Mouse (Mus musculus) embryonic facial prominence, embryonic 12.5 days (tissue): ENCODE measurements around the gene N4bp2. TPM values are rescaled to one million over a fixed set of nuclear protein-coding genes. Genes with fewer than 3 reads are reported as not detected.

Experiments used
- ATAC-seq: fragments of 200-750 bp; cut with Nextera tagmentation; 2 replicates; pipeline ENCODE4 v1.8.0; 2017; ENCODE audit not compliant: insufficient number of reproducible peaks, insufficient read depth, low FRiP score, low TSS enrichment
- H3K27ac ChIP-seq: fragments of 300-500 bp; sonication (generic); 2 replicates; pipeline ENCODE4 v1.5.1; 2016; ENCODE audit warnings: mild to moderate bottlenecking
- H3K27me3 ChIP-seq: fragments of 300-500 bp; sonication (generic); 2 replicates; pipeline ENCODE4 v1.6.1; 2016; ENCODE audit warnings: mild to moderate bottlenecking, moderate library complexity
- H3K36me3 ChIP-seq: fragments of 300-500 bp; sonication (generic); 2 replicates; pipeline ENCODE4 v1.6.1; 2016; ENCODE audit warnings: mild to moderate bottlenecking
- H3K4me1 ChIP-seq: fragments of 300-500 bp; sonication (generic); 2 replicates; pipeline ENCODE4 v1.6.1; 2016
- H3K4me2 ChIP-seq: fragments of 300-500 bp; sonication (generic); replicated peaks from 2 replicates; pipeline ENCODE4 v1.6.1; 2016; ENCODE audit warnings: mild to moderate bottlenecking, moderate library complexity
- H3K4me3 ChIP-seq: fragments of 300-500 bp; sonication (generic); 2 replicates; pipeline ENCODE4 v1.5.1; 2016; ENCODE audit warnings: mild to moderate bottlenecking
- H3K9ac ChIP-seq: fragments of 300-500 bp; sonication (generic); 2 replicates; pipeline ENCODE4 v1.6.1; 2016; ENCODE audit warnings: mild to moderate bottlenecking, moderate library complexity
- H3K9me3 ChIP-seq: fragments of 300-500 bp; sonication (generic); 2 replicates; pipeline ENCODE4 v1.6.1; 2016; ENCODE audit warnings: mild to moderate bottlenecking, moderate library complexity
- WGBS: fragments of 180-500 bp; shearing (Covaris S2); methylation state at CpG from one replicate; pipeline ENCODE4 v1.1.7; 2016; 5-methylcytosine and 5-hydroxymethylcytosine counted together
- polyA plus RNA-seq: library from polyadenylated mRNA; unstranded; fragments of >200 nt; fragmentation: Nextera tagmentation; extraction: Ambion mirVana; gene quantifications from 2 replicates; pipeline ENCODE4 v1.2.1, GENCODE M21; 2016

The N4bp2 gene
- polyA plus RNA-seq, 1 experiment from 2014 or later, result 41.7 TPM

GRCm38 (mm10) chr5:65748880-65749279 is 14.4 kb upstream of the N4bp2 start:
- no peak for ATAC-seq
- Histone ChIP-seq H3K27me3 (no peaks in the 10 kb centered on the region), H3K36me3 (no peaks in the 10 kb centered on the region), H3K9me3 (no peaks in the 10 kb centered on the region), H3K9ac (no peak overlapping the region), H3K4me3 (no peak overlapping the region), H3K4me2 (no peak overlapping the region), H3K27ac (no peak overlapping the region), H3K4me1 (no peaks in the 10 kb centered on the region)

- Histone ChIP-seq H3K4me2 (no peak overlapping the region), H3K27me3 (no peaks in the 10 kb centered on the region), H3K9me3 (no peaks in the 10 kb centered on the region), H3K4me3 (no peak overlapping the region), H3K27ac (no peak overlapping the region), H3K36me3 (no peaks in the 10 kb centered on the region), H3K9ac (no peak overlapping the region), H3K4me1 (no peaks in the 10 kb centered on the region)
- no peak for ATAC-seq
- 42% methylated on average over 4 of the region's 4 CpGs for WGBS
These were observed 11.3 kb upstream of the N4bp2 start for GRCm38 (mm10) chr5:65752021-65752420.

- no peaks in the 10 kb centered on the region for H3K9me3 ChIP-seq
- ATAC-seq, result no peak
- no peak overlapping the region for H3K9ac ChIP-seq
- no peaks in the 10 kb centered on the region for H3K27me3 ChIP-seq
- WGBS, result 86% methylated on average over 5 of the region's 5 CpGs
- no peaks in the 10 kb centered on the region for H3K4me1 ChIP-seq
- no peak overlapping the region for H3K4me2 ChIP-seq
- H3K4me3 ChIP-seq, result no peak overlapping the region
- no peak overlapping the region for H3K27ac ChIP-seq
- H3K36me3 ChIP-seq, result no peaks in the 10 kb centered on the region
These were observed 7.5 kb upstream of the N4bp2 start for GRCm38 (mm10) chr5:65755859-65756258.

DNA sequence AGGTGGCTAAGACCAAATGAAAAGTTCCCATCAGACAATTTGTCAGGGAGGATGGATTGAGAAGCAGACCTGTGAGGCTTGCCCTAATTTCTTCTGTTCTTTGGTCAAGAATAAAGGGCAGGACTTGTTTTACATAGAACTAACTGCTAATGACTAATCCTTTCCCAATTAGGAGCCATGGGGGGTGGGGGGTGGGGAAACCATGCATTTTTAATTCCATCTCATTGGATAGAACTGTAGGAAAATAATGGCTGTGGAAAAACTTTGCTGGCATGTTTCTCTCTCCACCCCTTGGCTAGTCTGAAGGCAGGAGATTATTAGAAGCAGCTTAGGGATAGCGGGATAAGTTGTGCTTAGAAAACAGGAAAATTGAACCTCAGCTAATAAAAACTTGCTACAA is 6.2 kb upstream of the N4bp2 start:
- H3K4me2 ChIP-seq, result no peak overlapping the region
- H3K4me3 ChIP-seq, result no peak overlapping the region
- no peak overlapping the region for H3K9ac ChIP-seq
- no peaks in the 10 kb centered on the region for H3K27me3 ChIP-seq
- no peak for ATAC-seq
- no peaks in the 10 kb centered on the region for H3K9me3 ChIP-seq
- H3K4me1 ChIP-seq, result no peaks in the 10 kb centered on the region; the same call in 1 of the 2 replicates
- no peak overlapping the region for H3K27ac ChIP-seq
- WGBS, result 85% methylated on average over 1 of the region's 1 CpGs
- no peaks in the 10 kb centered on the region for H3K36me3 ChIP-seq

DNA sequence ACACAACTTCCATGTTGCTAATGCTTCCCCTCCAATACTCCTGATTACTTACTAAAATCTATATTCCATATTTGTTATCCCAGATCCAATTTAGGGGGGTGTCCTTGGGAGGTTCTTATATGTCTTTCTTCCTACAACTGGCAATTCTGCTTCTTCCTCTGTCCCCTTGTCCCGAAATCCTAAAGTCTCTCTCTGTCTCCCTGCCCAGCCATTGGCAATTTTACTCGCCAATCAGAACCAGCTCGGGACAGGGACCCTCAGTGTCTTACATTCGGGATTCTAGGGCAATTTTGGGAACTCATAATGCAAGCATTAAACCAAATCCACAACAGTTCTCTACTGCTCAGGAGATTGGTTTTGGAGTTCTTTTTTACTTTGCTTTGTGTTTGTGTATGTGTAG is 3.3 kb upstream of the N4bp2 start:
- no peak overlapping the region for H3K4me2 ChIP-seq
- H3K27me3 ChIP-seq, result no peaks in the 10 kb centered on the region
- no peaks in the 10 kb centered on the region for H3K36me3 ChIP-seq
- no peak overlapping the region for H3K4me3 ChIP-seq
- no peak for ATAC-seq
- 86% methylated on average over 4 of the region's 4 CpGs for WGBS
- no peaks in the 10 kb centered on the region; the same call in 1 of the 2 replicates for H3K4me1 ChIP-seq
- H3K9ac ChIP-seq, result no peak overlapping the region
- H3K9me3 ChIP-seq, result no peaks in the 10 kb centered on the region
- H3K27ac ChIP-seq, result no peak overlapping the region

DNA sequence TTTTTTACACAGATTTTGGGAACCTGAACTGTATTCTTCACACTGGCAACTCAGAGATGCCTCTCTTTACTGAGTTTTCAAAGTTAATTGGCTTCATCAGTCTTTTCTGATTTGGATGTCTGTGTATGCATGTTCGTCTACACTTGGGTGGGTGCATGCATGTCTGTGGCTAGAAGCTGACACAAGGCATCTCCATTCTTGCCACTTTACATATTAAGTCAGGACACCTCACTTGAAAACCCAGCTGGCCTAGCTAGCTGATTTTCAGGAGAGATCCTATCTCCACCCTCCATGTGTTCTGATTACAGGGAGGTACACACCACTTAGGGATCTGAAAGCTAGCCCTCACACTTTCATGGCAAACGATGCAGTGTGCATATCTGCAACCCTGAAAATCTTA is 2.7 kb upstream of the N4bp2 start:
- Histone ChIP-seq H3K36me3 (no peaks in the 10 kb centered on the region), H3K4me2 (no peak overlapping the region), H3K27me3 (no peaks in the 10 kb centered on the region), H3K4me3 (no peak overlapping the region), H3K4me1 (peaks cover 3% of the 10 kb centered on the region), H3K27ac (no peak overlapping the region), H3K9ac (no peak overlapping the region), H3K9me3 (no peaks in the 10 kb centered on the region)
- no peak for ATAC-seq
- WGBS, result 82% methylated on average over 2 of the region's 2 CpGs

GRCm38 (mm10) chr5:65761020-65761419 is 2.3 kb upstream of the N4bp2 start:
- no peaks in the 10 kb centered on the region for H3K36me3 ChIP-seq
- H3K9ac ChIP-seq, result no peak overlapping the region
- no peak overlapping the region for H3K27ac ChIP-seq
- no peaks in the 10 kb centered on the region for H3K27me3 ChIP-seq
- 80% methylated on average over 5 of the region's 5 CpGs for WGBS
- H3K4me2 ChIP-seq, result no peak overlapping the region
- ATAC-seq, result no peak
- no peak overlapping the region for H3K4me3 ChIP-seq
- H3K4me1 ChIP-seq, result peaks cover 4% of the 10 kb centered on the region
- no peaks in the 10 kb centered on the region for H3K9me3 ChIP-seq

- ATAC-seq, result no peak
- no peaks in the 10 kb centered on the region for H3K36me3 ChIP-seq
- 0 out of 2 replicates have a peak overlapping the region, but pooled peaks have one; percentile 6 for H3K27ac ChIP-seq
- peak overlapping the region; percentile 27; the same call in 1 of the 2 replicates for H3K4me2 ChIP-seq
- peaks cover 4% of the 10 kb centered on the region for H3K4me1 ChIP-seq
- no peaks in the 10 kb centered on the region for H3K27me3 ChIP-seq
- H3K4me3 ChIP-seq, result 0 out of 2 replicates have a peak overlapping the region, but pooled peaks have one; percentile 4
- no peaks in the 10 kb centered on the region for H3K9me3 ChIP-seq
- H3K9ac ChIP-seq, result no peak overlapping the region
These were observed 1.4 kb upstream of the N4bp2 start for GRCm38 (mm10) chr5:65761921-65762320.

DNA sequence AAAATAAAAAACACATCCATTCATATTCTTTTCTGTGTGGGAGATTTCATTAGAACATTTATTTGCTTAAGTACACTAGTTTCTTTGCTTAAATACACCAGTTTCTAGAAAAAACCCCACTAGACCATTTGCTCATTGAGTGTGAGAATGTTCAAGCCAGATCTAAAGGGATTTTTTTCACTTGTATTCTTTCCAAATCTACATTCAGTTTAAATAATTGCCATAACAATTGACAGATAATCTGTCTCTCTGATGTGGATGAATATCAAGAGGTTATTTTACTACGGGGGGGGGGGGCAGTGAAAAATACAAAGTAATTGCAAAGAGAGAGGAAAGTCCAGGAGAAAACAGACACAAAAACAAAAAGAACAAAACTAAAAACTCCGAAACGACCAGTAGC is 635 bp upstream of the N4bp2 start:
- peak overlapping the region; percentile 69 for H3K4me2 ChIP-seq
- H3K9ac ChIP-seq, result peak overlapping the region; percentile 98
- H3K9me3 ChIP-seq, result no peaks in the 10 kb centered on the region
- H3K4me1 ChIP-seq, result peaks cover 4% of the 10 kb centered on the region
- no peak for ATAC-seq
- no peaks in the 10 kb centered on the region for H3K27me3 ChIP-seq
- peak overlapping the region; percentile 100 for H3K27ac ChIP-seq
- H3K4me3 ChIP-seq, result peak overlapping the region; percentile 84
- H3K36me3 ChIP-seq, result no peaks in the 10 kb centered on the region
- WGBS, result 2% methylated on average over 3 of the region's 3 CpGs

- Histone ChIP-seq H3K4me2 (peak overlapping the region; percentile 69), H3K4me1 (peaks cover 4% of the 10 kb centered on the region), H3K4me3 (peak overlapping the region; percentile 84), H3K36me3 (no peaks in the 10 kb centered on the region), H3K27ac (peak overlapping the region; percentile 100), H3K27me3 (no peaks in the 10 kb centered on the region), H3K9ac (peak overlapping the region; percentile 98), H3K9me3 (no peaks in the 10 kb centered on the region)
- under 1% methylated on average over 92 of the region's 121 CpGs for WGBS
- peak; percentile 83 for ATAC-seq
These were observed 830 bp downstream of the N4bp2 start for GRCm38 (mm10) chr5:65763916-65764785.

GRCm38 (mm10) chr5:65764786-65765634 is 1.7 kb downstream of the N4bp2 start:
- H3K9me3 ChIP-seq, result no peaks in the 10 kb centered on the region
- peak overlapping the region; percentile 98 for H3K9ac ChIP-seq
- H3K27ac ChIP-seq, result peak overlapping the region; percentile 100
- peak; percentile 92 for ATAC-seq
- peaks cover 4% of the 10 kb centered on the region for H3K4me1 ChIP-seq
- H3K27me3 ChIP-seq, result no peaks in the 10 kb centered on the region
- H3K4me2 ChIP-seq, result peak overlapping the region; percentile 69
- H3K36me3 ChIP-seq, result no peaks in the 10 kb centered on the region
- WGBS, result 6% methylated on average over 36 of the region's 36 CpGs
- H3K4me3 ChIP-seq, result peak overlapping the region; percentile 84

GRCm38 (mm10) chr5:65765635-65765911 is 2.3 kb downstream of the N4bp2 start:
- 69% methylated on average over 5 of the region's 5 CpGs for WGBS
- peak overlapping the region; percentile 4; the same call in 1 of the 2 replicates for H3K9ac ChIP-seq
- peak overlapping the region; percentile 84 for H3K4me3 ChIP-seq
- no peaks in the 10 kb centered on the region for H3K36me3 ChIP-seq
- H3K4me2 ChIP-seq, result peak overlapping the region; percentile 69
- H3K27me3 ChIP-seq, result no peaks in the 10 kb centered on the region
- ATAC-seq, result no peak
- H3K27ac ChIP-seq, result no peak overlapping the region
- H3K4me1 ChIP-seq, result peaks cover 4% of the 10 kb centered on the region
- no peaks in the 10 kb centered on the region for H3K9me3 ChIP-seq
